Mouse (Mus musculus) liver, adult 2 months (tissue): ENCODE results near the gene Arhgdig. TPM values are rescaled to one million over a fixed set of nuclear protein-coding genes. Genes with fewer than 3 reads are reported as not detected.

Source experiments
- DNase-seq: peaks from one replicate; pipeline ENCODE4 v3.0.0-alpha.2; 2011; ENCODE audit warnings: low read depth, low spot score; ENCODE audit errors: extremely low read depth
- H3K27ac ChIP-seq: fragments of 200-500 bp; replicated peaks from 2 replicates; pipeline ENCODE4 v1.5.1; 2012; ENCODE audit warnings: low read depth, mild to moderate bottlenecking, control low read depth, inconsistent platforms, low read length; ENCODE audit not compliant: insufficient read depth
- H3K27me3 ChIP-seq: fragments of 200-500 bp; 2 replicates; pipeline ENCODE4 v1.6.1; 2012; ENCODE audit warnings: mild to moderate bottlenecking, moderate library complexity, low read length, inconsistent platforms; ENCODE audit not compliant: control insufficient read depth, insufficient read depth
- H3K36me3 ChIP-seq: fragments of 200-500 bp; 2 replicates; pipeline ENCODE4 v1.6.1; 2012; ENCODE audit warnings: low read length, inconsistent platforms; ENCODE audit not compliant: control insufficient read depth, insufficient read depth
- H3K4me1 ChIP-seq: fragments of 200-500 bp; 2 replicates; pipeline ENCODE4 v1.6.1; 2011; ENCODE audit warnings: low read length; ENCODE audit not compliant: control insufficient read depth, insufficient read depth
- H3K4me3 ChIP-seq: fragments of 200-500 bp; 2 replicates; pipeline ENCODE4 v1.5.1; 2011; ENCODE audit warnings: low read depth, mild to moderate bottlenecking, control low read depth, low read length, moderate library complexity; ENCODE audit not compliant: insufficient read depth
- H3K79me2 ChIP-seq: fragments of 200-500 bp; 2 replicates; pipeline ENCODE4 v1.6.1; 2012; ENCODE audit warnings: inconsistent platforms, mild to moderate bottlenecking, low read length, moderate library complexity; ENCODE audit not compliant: control insufficient read depth, insufficient read depth
- H3K9ac ChIP-seq: fragments of 200-500 bp; 2 replicates; pipeline ENCODE4 v1.6.1; 2012; ENCODE audit warnings: low read depth, mild to moderate bottlenecking, control low read depth, inconsistent platforms, low read length
- CTCF ChIP-seq: fragments of 200-500 bp; IDR thresholded peaks from 2 replicates; pipeline ENCODE4 v1.5.1; 2011; ENCODE audit warnings: low read depth, low read length, control low read depth
- POLR2A ChIP-seq: fragments of 200-500 bp; IDR thresholded peaks from 2 replicates; pipeline ENCODE4 v1.6.1; 2011; ENCODE audit warnings: low read length, control low read depth; ENCODE audit not compliant: insufficient read depth; ENCODE audit errors: extremely low read depth
- WGBS: fragments of 180-500 bp; shearing (Covaris S2); methylation state at CpG from one replicate; pipeline ENCODE4 v1.1.7; 2018; 5-methylcytosine and 5-hydroxymethylcytosine counted together
- polyA plus RNA-seq: library from polyadenylated mRNA; depleted of rRNA; stranded (reverse); fragments of >200 nt; gene quantifications from 2 replicates; pipeline ENCODE4 v1.2.3, GENCODE M21; 2012; rRNA removed
- total RNA-seq: library from RNA; depleted of rRNA; stranded (reverse); fragments of >200 nt; gene quantifications from 2 replicates; pipeline ENCODE4 v1.2.3, GENCODE M21; 2014; rRNA removed

Gene Arhgdig
- total RNA-seq (not detected in 2 replicates), polyA plus RNA-seq (0.09 TPM in 1 of 2 replicates, not detected in the other)

DNA sequence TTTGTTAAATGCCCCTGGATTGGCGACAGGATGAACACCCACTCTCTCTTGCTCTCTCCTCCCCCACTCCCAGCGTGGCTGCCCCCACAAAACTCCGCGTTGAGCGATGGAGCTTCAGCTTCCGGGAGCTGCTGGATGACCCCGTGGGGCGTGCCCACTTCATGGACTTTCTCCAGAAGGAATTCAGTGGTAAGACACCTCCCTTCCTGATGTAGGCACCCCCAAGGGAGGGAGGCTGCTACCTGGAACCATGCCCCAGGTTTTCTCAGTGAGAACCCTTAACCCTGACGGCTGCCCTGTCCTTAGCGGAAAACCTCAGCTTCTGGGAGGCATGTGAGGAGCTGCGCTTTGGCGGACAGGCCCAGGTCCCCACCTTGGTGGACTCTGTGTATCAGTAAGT lies at the start of gene Arhgdig:
TSS of gene Arhgdig (minus strand) at position 101 of the 400 bp plus-strand sequence.
- Histone ChIP-seq H3K27ac (no peak within 1 kb of the TSS), H3K79me2 (no peaks in the 10 kb centered on the region), H3K36me3 (no peaks in the 10 kb centered on the region), H3K27me3 (0 out of 2 replicates have a peak, but pooled peaks cover 4% of the 10 kb centered on the region), H3K4me3 (no peak within 1 kb of the TSS), H3K9ac (no peak within 1 kb of the TSS), H3K4me1 (no peaks in the 10 kb centered on the region)
- TF ChIP-seq POLR2A (no peak), CTCF (no peak)
- no peak for DNase-seq
- 91% methylated on average over 12 of the region's 12 CpGs for WGBS

DNA sequence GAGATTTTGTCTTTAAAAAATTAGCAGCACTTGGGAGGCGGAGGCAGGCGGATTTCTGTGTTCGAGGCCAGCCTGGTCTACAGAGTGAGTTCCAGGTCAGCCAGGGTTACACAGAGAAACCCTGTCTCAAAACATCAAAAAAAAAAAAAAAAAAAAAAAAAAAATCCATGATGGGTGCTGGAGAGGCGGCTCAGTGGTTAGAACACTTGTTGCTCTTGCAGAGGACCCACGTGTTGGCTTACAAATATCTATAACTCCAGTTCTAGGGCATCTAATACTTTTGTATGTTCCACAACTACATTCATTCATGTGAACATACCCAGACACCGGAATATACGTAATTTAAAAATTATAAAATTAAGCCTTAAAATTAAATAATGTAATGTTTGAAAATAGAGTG lies 47.7 kb upstream of the Arhgdig start:
- Histone ChIP-seq H3K9ac (no peak overlapping the region), H3K27me3 (no peaks in the 10 kb centered on the region), H3K27ac (no peak overlapping the region), H3K36me3 (peaks cover 28% of the 10 kb centered on the region), H3K79me2 (peaks cover 8% of the 10 kb centered on the region; the same call in 1 of the 2 replicates), H3K4me1 (peaks cover 6% of the 10 kb centered on the region), H3K4me3 (no peak overlapping the region)
- 96% methylated on average over 7 of the region's 7 CpGs for WGBS
- no peak for DNase-seq
- TF ChIP-seq POLR2A (no peak), CTCF (no peak)

DNA sequence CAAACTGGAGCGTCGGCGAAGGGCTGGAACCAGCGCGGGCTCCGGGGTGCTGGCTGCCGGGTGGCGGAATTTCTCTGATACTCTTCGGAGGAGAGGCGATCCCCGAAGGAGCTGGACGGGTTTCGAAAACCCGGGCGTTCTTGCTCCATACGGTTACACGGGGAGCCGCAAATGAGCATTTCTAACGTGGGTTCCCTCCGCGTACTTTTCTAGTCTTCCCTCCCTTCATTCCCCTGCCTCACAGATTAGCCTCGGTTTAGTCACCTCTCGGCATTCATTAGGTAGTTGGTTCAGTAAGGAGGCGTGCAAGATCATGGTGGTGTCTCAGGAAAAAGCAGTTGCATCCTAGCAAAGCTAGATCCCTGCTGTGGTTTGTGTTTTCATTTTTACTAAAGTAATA lies 45.8 kb upstream of the Arhgdig start:
- H3K27ac ChIP-seq, result peak overlapping the region; percentile 94
- under 1% methylated on average over 24 of the region's 24 CpGs for WGBS
- H3K4me3 ChIP-seq, result peak overlapping the region; percentile 99
- H3K27me3 ChIP-seq, result no peaks in the 10 kb centered on the region
- DNase-seq, result no peak
- TF ChIP-seq CTCF (no peak), POLR2A (no peak)
- peaks cover 18% of the 10 kb centered on the region for H3K36me3 ChIP-seq
- peaks cover 5% of the 10 kb centered on the region; the same call in 1 of the 2 replicates for H3K79me2 ChIP-seq
- peak overlapping the region; percentile 99 for H3K9ac ChIP-seq
- peaks cover 6% of the 10 kb centered on the region for H3K4me1 ChIP-seq

DNA sequence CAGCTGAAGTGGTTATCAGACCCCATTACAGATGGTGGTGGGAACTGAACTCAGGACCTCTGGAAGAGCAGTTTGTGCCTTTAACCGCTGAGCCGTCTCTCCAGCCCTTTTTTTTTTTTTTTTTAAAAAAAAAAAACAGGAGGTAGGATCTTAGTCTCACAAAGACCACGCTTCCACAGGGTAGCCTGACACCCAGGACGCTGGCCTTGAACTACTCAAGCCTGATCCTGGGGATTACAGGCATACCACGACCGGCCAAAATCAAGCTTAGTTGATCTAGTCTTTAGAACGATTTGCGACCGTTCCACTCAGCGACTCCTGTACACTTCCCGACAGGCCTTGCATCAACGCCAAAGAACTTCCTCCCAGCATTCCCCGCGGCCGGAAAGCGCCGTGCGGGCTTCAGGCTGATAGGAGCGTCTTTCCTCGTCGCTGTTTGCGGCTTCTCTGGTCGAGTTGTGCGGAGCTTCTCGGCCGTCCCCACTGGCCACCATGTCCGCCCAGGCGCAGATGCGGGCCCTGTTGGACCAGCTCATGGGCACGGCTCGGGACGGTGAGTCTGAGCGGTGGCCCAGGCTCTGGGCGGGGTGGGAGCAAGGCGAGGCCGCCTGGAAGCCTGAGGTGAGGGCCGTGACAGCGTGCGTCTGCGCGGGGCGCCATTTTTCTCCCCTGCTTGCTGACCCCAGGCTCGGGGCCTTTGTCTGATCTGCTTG lies 45.1 kb upstream of the Arhgdig start, which contains the start of gene Luc7l:
TSS of gene Luc7l (plus strand) at position 358 of the 713 bp plus-strand sequence.
- WGBS, result under 1% methylated on average over 43 of the region's 43 CpGs
- H3K27me3 ChIP-seq, result no peaks in the 10 kb centered on the region
- peaks cover 5% of the 10 kb centered on the region; the same call in 1 of the 2 replicates for H3K79me2 ChIP-seq
- H3K4me1 ChIP-seq, result peaks cover 6% of the 10 kb centered on the region
- peak; percentile 92 for DNase-seq
- H3K9ac ChIP-seq, result peak within 1 kb of the TSS; percentile 99
- H3K36me3 ChIP-seq, result peaks cover 13% of the 10 kb centered on the region
- H3K4me3 ChIP-seq, result peak within 1 kb of the TSS; percentile 99
- 0 out of 2 replicates have a peak, but pooled peaks have one; percentile 5 for TF ChIP-seq CTCF
- peak; percentile 88 for TF ChIP-seq POLR2A
- H3K27ac ChIP-seq, result peak within 1 kb of the TSS; percentile 94

DNA sequence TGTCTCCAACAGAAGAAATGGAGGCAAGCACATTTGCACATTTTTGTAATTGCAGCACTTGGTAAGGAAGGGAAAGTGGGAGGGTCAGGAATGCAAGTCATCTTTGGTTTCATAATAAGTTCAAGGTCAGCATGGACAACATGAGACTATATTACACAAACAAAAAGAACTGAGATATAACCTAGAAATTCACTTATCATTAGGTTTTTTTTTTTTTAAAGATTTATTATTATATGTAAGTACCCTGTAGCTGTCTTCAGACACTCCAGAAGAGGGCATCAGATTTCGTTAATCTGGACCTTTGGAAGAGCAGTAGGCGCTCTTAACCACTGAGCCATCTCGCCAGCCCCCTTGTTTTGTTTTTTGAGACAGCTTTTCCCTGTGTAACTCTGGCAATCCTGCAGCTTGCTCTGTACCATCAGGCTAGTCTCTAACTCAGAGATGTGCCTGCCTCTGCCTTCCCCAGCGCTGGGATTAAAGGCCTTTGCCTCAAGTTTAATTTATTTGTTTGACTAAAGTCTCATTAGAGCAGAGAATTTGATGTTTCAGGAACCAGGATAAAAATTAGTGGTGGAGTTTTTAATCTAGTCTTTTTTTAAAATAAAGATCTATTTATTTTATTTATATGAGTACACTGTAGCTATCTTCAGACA lies 44.4 kb upstream of the Arhgdig start:
- Histone ChIP-seq H3K27ac (0 out of 2 replicates have a peak overlapping the region, but pooled peaks have one; percentile 7), H3K9ac (no peak overlapping the region), H3K4me1 (peaks cover 6% of the 10 kb centered on the region), H3K79me2 (peaks cover 5% of the 10 kb centered on the region; the same call in 1 of the 2 replicates), H3K4me3 (no peak overlapping the region), H3K36me3 (peaks cover 8% of the 10 kb centered on the region), H3K27me3 (no peaks in the 10 kb centered on the region)
- TF ChIP-seq CTCF, result no peak
- no peak for TF ChIP-seq POLR2A
- WGBS, result 75% methylated on average over 4 of the region's 4 CpGs
- DNase-seq, result no peak
